Mouse (Mus musculus) stomach, postnatal 0 days (tissue): ENCODE data around the gene Cox7b.

ENCODE experiments used
- CTCF ChIP-seq: IDR thresholded peaks from 2 replicates; pipeline ENCODE4 v1.5.1; 2016; ENCODE audit warnings: antibody characterized with exemption, low read depth, mild to moderate bottlenecking, moderate library complexity
- EP300 ChIP-seq: optimal IDR thresholded peaks from 2 replicates; pipeline ENCODE3; 2016; ENCODE audit warnings: antibody characterized with exemption

- TF ChIP-seq EP300, result no peak
- no peak for TF ChIP-seq CTCF
Measured at GRCm38 (mm10) chrX:106043863-106044617, 28.5 kb downstream of the Cox7b start.
